Mouse (Mus musculus) midbrain, embryonic 11.5 days (tissue): ENCODE results near the gene Oprm1. TPM values are rescaled to one million over a fixed set of nuclear protein-coding genes. Genes with fewer than 3 reads are reported as not detected.

Source experiments
- ATAC-seq: fragments of 200-750 bp; cut with Nextera tagmentation; 2 replicates; pipeline ENCODE4 v1.8.0; 2017; ENCODE audit warnings: moderate TSS enrichment, moderate library complexity; ENCODE audit not compliant: low FRiP score
- DNase-seq: peaks from one replicate; pipeline ENCODE4 v3.0.0; 2015; ENCODE audit warnings: low spot score; ENCODE audit errors: missing footprints
- H3K27ac ChIP-seq: fragments of 300-500 bp; sonication (generic); 2 replicates; pipeline ENCODE4 v1.5.1; 2014; ENCODE audit warnings: low read depth, low read length
- H3K27me3 ChIP-seq: fragments of 300-500 bp; sonication (generic); 2 replicates; pipeline ENCODE4 v1.6.1; 2014; ENCODE audit warnings: mild to moderate bottlenecking, low read length, moderate library complexity, mixed read lengths; ENCODE audit not compliant: control insufficient read depth, insufficient read depth
- H3K36me3 ChIP-seq: fragments of 300-500 bp; sonication (generic); 2 replicates; pipeline ENCODE4 v1.6.1; 2014; ENCODE audit warnings: mild to moderate bottlenecking, low read length, moderate library complexity, mixed read lengths; ENCODE audit not compliant: control insufficient read depth, insufficient read depth
- H3K4me1 ChIP-seq: fragments of 300-500 bp; sonication (generic); 2 replicates; pipeline ENCODE4 v1.6.1; 2014; ENCODE audit warnings: low read length; ENCODE audit not compliant: control insufficient read depth, insufficient read depth
- H3K4me2 ChIP-seq: fragments of 300-500 bp; sonication (generic); 2 replicates; pipeline ENCODE4 v1.6.1; 2014; ENCODE audit warnings: mild to moderate bottlenecking, moderate library complexity
- H3K4me3 ChIP-seq: fragments of 300-500 bp; sonication (generic); 2 replicates; pipeline ENCODE4 v1.5.1; 2014; ENCODE audit warnings: low read depth, low read length
- H3K9ac ChIP-seq: fragments of 300-500 bp; sonication (generic); 2 replicates; pipeline ENCODE4 v1.6.1; 2014; ENCODE audit warnings: low read length
- H3K9me3 ChIP-seq: fragments of 300-500 bp; sonication (generic); 2 replicates; pipeline ENCODE4 v1.6.1; 2016; ENCODE audit warnings: low read length; ENCODE audit not compliant: control insufficient read depth
- WGBS: fragments of 180-500 bp; shearing (Covaris S2); extraction: QIAGEN DNeasy Blood & Tissue Kit; methylation state at CpG from one replicate; pipeline ENCODE4 v1.1.7; 2014; 5-methylcytosine and 5-hydroxymethylcytosine counted together
- polyA plus RNA-seq: library from polyadenylated mRNA; unstranded; fragments of >200 nt; fragmentation: Nextera tagmentation; extraction: Ambion mirVana; gene quantifications from 2 replicates; pipeline ENCODE4 v1.2.1, GENCODE M21; 2014

The Oprm1 gene
- polyA plus RNA-seq, 1 experiment from 2014 or later = 0.11 TPM

DNA sequence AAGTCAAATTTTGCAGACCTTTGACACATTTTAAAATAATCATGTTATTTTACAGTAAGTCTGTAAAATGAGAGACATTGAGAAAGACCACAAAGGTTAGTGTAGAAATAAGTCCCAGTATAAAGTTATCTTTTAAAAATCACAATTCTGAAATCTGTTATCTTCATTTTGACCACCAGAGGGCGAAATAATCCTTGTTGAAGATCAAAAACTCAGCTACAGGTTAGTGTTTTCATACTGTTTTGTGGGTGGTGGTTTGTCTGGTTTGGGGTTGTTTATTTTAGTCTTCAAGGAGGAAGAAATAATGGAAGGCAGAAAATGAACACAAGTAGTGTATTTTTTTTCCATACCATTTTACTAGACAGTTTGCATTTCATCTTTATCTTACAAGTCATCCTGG is 127.2 kb downstream of the Oprm1 start:
- Histone ChIP-seq H3K36me3 (no peaks in the 10 kb centered on the region), H3K4me2 (no peak overlapping the region), H3K27me3 (no peaks in the 10 kb centered on the region), H3K9ac (no peak overlapping the region), H3K27ac (no peak overlapping the region), H3K9me3 (no peaks in the 10 kb centered on the region), H3K4me1 (no peaks in the 10 kb centered on the region), H3K4me3 (no peak overlapping the region)
- DNase-seq = peak; percentile 87
- no peak for ATAC-seq
- 0% methylated on average over 1 of the region's 1 CpGs for WGBS

DNA sequence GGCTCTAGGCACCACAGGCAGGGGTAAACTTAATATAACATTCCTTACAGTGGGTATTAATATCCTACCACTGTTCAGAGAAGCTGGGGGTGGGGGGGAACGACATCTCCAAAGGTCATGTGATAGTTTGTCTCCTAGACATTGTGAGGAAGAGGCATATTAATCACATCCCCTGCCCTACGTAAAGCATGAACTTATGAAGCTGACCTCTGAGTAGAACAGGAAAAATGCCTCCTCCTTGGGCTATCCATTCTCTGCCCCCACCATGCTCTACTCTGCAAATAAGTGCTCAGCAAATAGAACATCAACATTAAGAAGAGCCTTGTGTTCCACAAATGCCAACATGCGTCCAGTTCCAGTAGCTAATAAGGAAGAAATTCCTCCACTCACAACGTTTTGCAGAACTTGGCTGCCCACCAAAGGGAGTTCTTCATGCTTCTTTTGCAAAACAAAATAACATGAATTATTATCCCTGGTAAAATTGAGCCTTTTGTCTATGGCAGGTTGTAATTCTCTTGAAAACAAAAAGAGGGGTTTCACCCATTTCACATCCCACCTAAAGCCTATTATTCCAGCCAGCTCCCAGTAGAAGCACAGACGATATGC is 131.4 kb downstream of the Oprm1 start:
- Histone ChIP-seq H3K9ac (no peak overlapping the region), H3K27ac (no peak overlapping the region), H3K36me3 (no peaks in the 10 kb centered on the region), H3K4me1 (no peaks in the 10 kb centered on the region), H3K4me3 (no peak overlapping the region), H3K9me3 (no peaks in the 10 kb centered on the region), H3K4me2 (no peak overlapping the region), H3K27me3 (no peaks in the 10 kb centered on the region)
- WGBS = 79% methylated on average over 5 of the region's 5 CpGs
- DNase-seq (no peak), ATAC-seq (no peak)

DNA sequence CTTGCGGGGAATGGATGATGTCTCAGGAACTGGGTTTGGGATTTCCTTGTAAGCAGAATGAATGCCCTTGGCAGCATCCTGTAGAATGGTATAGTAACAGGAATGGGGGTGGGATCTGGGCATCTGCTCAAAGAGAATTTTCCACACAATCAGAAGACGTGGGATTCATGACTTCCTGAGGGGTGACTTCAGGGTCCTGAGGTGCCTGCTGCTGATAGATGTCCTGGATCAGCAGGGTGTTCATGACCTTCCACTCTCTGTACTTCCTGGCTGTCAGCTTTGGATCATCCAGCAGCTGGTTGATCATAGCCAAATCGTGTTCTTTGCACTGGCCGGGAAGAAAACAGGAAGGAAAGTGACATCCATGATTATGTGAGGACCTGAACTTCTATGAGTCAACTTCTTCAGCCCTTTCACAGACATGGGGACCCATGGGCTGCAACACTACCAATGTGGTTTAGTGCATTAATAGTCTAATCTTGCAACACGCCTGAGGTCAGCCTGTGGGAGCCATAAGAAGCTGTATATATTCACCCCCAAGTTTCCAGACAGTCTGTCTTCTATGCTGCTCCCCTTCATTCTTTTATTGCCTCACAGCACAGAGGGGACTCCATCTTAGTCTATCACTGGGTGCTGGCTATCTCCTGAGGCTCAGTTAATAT is 132.2 kb downstream of the Oprm1 start:
- ATAC-seq = no peak
- WGBS = 80% methylated on average over 5 of the region's 5 CpGs

DNA sequence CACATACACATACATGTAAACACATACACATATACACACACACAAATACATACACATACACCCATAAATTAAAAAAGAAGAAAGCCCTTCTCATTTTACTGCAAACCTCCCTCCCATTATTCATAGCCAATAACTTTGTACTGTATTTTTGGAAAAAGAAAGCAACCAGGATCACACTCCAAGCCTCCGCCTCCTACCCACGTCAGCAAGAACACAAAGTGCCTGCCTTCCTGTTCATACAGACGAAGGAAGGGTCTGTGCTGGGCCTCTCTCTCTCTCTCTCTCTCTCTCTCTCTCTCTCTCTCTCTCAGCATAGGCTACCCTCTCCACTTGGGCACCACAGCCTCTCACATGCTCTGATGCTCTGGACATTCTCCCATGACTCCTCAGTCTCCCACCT is 137.5 kb downstream of the Oprm1 start:
- WGBS = 79% methylated on average over 3 of the region's 3 CpGs
- Histone ChIP-seq H3K9me3 (no peaks in the 10 kb centered on the region), H3K36me3 (no peaks in the 10 kb centered on the region), H3K4me2 (no peak overlapping the region), H3K4me1 (no peaks in the 10 kb centered on the region), H3K27me3 (no peaks in the 10 kb centered on the region), H3K27ac (no peak overlapping the region), H3K9ac (no peak overlapping the region), H3K4me3 (no peak overlapping the region)
- ATAC-seq (no peak), DNase-seq (peak; percentile 21)

More for the DNA sequence above, 132.2 kb downstream of the Oprm1 start:
- Histone ChIP-seq H3K9ac (no peak overlapping the region), H3K4me2 (no peak overlapping the region), H3K27me3 (no peaks in the 10 kb centered on the region), H3K27ac (no peak overlapping the region), H3K9me3 (no peaks in the 10 kb centered on the region), H3K36me3 (no peaks in the 10 kb centered on the region), H3K4me1 (no peaks in the 10 kb centered on the region), H3K4me3 (no peak overlapping the region)
- no peak for DNase-seq

DNA sequence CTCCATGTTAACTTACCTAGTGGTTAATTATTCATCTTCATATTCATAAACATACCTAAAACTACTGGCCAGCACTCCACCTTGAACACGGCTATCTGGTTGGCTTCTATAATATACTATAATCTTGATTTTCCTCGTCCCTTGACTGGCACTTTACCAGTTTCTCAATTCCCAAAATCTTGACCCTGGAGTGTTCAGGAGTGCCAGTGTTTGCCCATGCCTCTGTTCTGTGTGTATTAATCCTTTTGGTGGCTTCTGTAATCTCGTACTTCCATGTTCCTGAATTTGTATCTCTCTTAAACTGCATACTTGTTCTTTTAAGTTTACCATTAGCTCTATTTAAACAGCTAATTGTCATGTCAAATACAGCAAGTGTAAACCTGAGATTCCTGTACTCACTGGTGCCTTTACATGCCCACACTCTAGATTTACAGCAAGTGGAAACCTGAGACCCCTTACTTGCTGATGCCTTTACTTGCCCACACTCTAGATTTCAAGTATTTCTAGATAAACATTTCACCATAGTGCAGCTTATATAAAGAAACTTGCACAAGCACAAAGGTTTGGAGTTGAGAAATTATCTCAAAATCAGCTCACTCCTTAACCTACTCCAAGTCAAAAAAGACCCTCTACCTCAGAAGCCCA is 138.5 kb downstream of the Oprm1 start:
- no peaks in the 10 kb centered on the region for H3K36me3 ChIP-seq
- no peak overlapping the region for H3K27ac ChIP-seq
- H3K4me3 ChIP-seq = no peak overlapping the region
- no peaks in the 10 kb centered on the region for H3K27me3 ChIP-seq
- no peak overlapping the region for H3K9ac ChIP-seq
- no peaks in the 10 kb centered on the region for H3K9me3 ChIP-seq
- WGBS = 78% methylated on average over 3 of the region's 3 CpGs
- peak; percentile 8 for DNase-seq
- H3K4me2 ChIP-seq = no peak overlapping the region
- no peaks in the 10 kb centered on the region for H3K4me1 ChIP-seq
- no peak for ATAC-seq

DNA sequence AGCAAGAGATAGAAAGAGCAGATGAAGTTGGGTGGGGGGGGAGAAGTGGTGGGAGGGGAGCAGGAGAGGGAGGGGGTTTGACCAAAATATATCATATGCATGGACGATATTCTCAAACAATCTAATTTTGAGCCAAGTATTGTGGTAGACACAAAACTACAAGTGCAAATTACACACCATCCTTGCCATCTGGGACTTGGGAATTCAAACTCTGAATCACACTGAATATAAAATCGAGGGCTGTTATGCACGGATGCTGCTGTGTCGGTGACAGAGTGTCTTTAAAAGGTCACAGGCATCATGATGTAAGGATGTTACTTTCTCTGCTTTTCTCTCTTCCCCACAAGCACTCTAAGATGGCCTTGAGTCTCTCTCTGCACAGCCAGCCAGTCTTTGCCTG is 141.8 kb downstream of the Oprm1 start:
- no peaks in the 10 kb centered on the region for H3K27me3 ChIP-seq
- H3K4me2 ChIP-seq = no peak overlapping the region
- no peaks in the 10 kb centered on the region for H3K4me1 ChIP-seq
- no peak for DNase-seq
- H3K9me3 ChIP-seq = no peaks in the 10 kb centered on the region
- H3K27ac ChIP-seq = no peak overlapping the region
- H3K9ac ChIP-seq = no peak overlapping the region
- WGBS = 92% methylated on average over 4 of the region's 4 CpGs
- no peak overlapping the region for H3K4me3 ChIP-seq
- no peak for ATAC-seq
- no peaks in the 10 kb centered on the region for H3K36me3 ChIP-seq

DNA sequence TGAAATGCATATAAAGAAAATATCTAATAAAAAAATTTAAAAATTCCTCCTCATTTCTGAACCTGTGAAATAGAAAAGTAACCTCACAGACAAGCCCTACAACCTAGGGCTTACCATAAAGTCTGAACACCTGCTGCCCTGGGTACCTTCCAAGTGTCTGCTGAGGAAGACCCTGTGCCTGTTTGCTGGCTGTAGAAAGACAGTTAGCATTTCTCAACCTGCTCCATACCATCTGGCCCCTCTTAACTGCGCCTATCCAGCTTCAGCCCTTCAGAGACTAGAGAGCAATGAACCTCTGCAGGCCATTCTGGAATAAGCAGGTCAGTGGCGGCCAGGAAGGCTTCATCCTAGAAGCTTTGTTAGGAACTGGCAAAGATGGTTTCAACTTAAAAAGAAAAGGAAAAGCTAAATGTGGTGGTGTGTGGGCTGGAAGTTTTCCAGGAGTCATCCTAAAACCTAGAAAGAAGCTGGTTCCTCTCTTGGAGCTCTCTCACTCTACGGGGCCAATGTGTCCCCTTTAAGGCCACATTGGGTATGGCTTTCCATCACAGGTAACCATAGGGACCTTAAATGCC is 143.6 kb downstream of the Oprm1 start:
- no peaks in the 10 kb centered on the region for H3K27me3 ChIP-seq
- no peak for ATAC-seq

DNA sequence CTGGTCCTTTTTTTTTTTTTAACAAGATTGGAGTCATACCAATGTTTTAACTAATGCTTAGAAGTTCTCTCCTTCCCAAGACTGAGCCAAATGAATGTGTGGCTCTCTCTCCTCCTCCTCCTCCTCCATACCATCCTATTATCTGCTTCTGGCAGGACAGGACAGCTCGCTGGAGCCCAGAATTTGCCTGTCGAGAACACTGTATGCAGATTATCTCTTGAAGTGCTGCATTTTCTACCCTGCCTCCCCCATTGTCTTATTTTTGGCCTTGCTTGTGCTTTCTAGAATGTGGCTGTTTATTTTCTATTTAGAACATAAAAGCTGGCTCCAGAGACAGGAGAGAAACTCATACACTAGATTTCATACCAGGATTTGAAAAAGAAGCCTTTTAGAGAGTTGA is 151.5 kb downstream of the Oprm1 start:
- Histone ChIP-seq H3K27ac (no peak overlapping the region), H3K9ac (no peak overlapping the region), H3K9me3 (no peaks in the 10 kb centered on the region), H3K4me2 (no peak overlapping the region), H3K36me3 (no peaks in the 10 kb centered on the region), H3K27me3 (no peaks in the 10 kb centered on the region), H3K4me3 (no peak overlapping the region), H3K4me1 (no peaks in the 10 kb centered on the region)
- ATAC-seq (no peak), DNase-seq (no peak)
- 67% methylated on average over 2 of the region's 2 CpGs for WGBS

More for the DNA sequence above, 143.6 kb downstream of the Oprm1 start:
- Histone ChIP-seq H3K27ac (no peak overlapping the region), H3K36me3 (no peaks in the 10 kb centered on the region), H3K4me3 (no peak overlapping the region), H3K4me1 (no peaks in the 10 kb centered on the region), H3K9me3 (no peaks in the 10 kb centered on the region), H3K9ac (no peak overlapping the region), H3K4me2 (no peak overlapping the region)
- WGBS = 85% methylated on average over 3 of the region's 3 CpGs
- no peak for DNase-seq

DNA sequence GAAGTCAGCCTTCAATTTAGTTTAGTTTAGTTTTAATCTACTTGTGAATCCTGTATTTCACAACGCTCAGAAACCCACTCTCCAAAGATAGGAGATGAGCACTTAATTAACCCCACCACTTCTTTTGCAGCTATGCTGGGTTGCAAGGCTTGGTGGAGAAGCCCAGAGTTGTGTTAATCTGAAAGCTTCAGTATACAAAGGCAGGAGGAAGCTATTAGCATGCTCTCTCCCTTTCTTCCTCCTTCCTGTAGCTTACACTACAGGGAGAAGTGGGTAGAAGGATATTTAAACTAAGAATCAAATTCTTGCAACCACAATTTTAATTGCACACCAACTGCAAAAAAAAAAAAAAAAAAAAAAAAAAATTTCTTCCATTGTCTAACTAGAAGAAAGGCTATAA is 157.7 kb downstream of the Oprm1 start:
- Histone ChIP-seq H3K27me3 (no peaks in the 10 kb centered on the region), H3K36me3 (no peaks in the 10 kb centered on the region), H3K4me2 (no peak overlapping the region), H3K27ac (no peak overlapping the region; the same call in 1 of the 2 replicates), H3K9me3 (no peaks in the 10 kb centered on the region), H3K4me1 (peaks cover 8% of the 10 kb centered on the region; the same call in 1 of the 2 replicates), H3K9ac (no peak overlapping the region), H3K4me3 (no peak overlapping the region)
- DNase-seq = no peak
- no peak for ATAC-seq
- 26% methylated on average over 1 of the region's 1 CpGs for WGBS
